Mouse (Mus musculus) kidney, embryonic 16.5 days (tissue): ENCODE data around the gene Fam126b. TPM values are rescaled to one million over a fixed set of nuclear protein-coding genes. Genes with fewer than 3 reads are reported as not detected.
"Not testable (repeated sequence)": the region's sequence is repeated elsewhere in the genome, so short reads cannot be mapped to it uniquely, and the experiment has no call there.

ENCODE experiments used
- ATAC-seq: fragments of 200-750 bp; cut with Nextera tagmentation; 2 replicates; pipeline ENCODE4 v1.8.0; 2017; ENCODE audit warnings: moderate TSS enrichment; ENCODE audit not compliant: low FRiP score, low TSS enrichment
- H3K27ac ChIP-seq: fragments of 300-500 bp; sonication (generic); 2 replicates; pipeline ENCODE4 v1.5.1; 2014; ENCODE audit warnings: low read length
- H3K27me3 ChIP-seq: fragments of 300-500 bp; sonication (generic); 2 replicates; pipeline ENCODE4 v1.6.1; 2014; ENCODE audit warnings: low read length, control low read depth, mixed read lengths; ENCODE audit not compliant: insufficient read depth
- H3K36me3 ChIP-seq: fragments of 300-500 bp; sonication (generic); 2 replicates; pipeline ENCODE4 v1.6.1; 2014; ENCODE audit warnings: low read length, control low read depth, mixed read lengths; ENCODE audit not compliant: insufficient read depth
- H3K4me1 ChIP-seq: fragments of 300-500 bp; sonication (generic); 2 replicates; pipeline ENCODE4 v1.6.1; 2014; ENCODE audit warnings: low read length, control low read depth, mixed read lengths; ENCODE audit not compliant: insufficient read depth
- H3K4me2 ChIP-seq: fragments of 300-500 bp; sonication (generic); replicated peaks from 2 replicates; pipeline ENCODE4 v1.6.1; 2014; ENCODE audit warnings: low read depth, low read length
- H3K4me3 ChIP-seq: fragments of 300-500 bp; sonication (generic); 2 replicates; pipeline ENCODE4 v1.5.1; 2014; ENCODE audit warnings: mild to moderate bottlenecking, low read length
- H3K9ac ChIP-seq: fragments of 300-500 bp; sonication (generic); replicated peaks from 2 replicates; pipeline ENCODE4 v1.6.1; 2014; ENCODE audit warnings: low read length
- H3K9me3 ChIP-seq: fragments of 300-500 bp; sonication (generic); 2 replicates; pipeline ENCODE4 v1.6.1; 2016; ENCODE audit warnings: low read length, control low read depth
- WGBS: fragments of 180-500 bp; shearing (Covaris S2); extraction: QIAGEN DNeasy Blood & Tissue Kit; methylation state at CpG from one replicate; pipeline ENCODE4 v1.1.7; 2014; 5-methylcytosine and 5-hydroxymethylcytosine counted together
- polyA plus RNA-seq: library from polyadenylated mRNA; unstranded; fragments of >200 nt; fragmentation: Nextera tagmentation; extraction: Ambion mirVana; gene quantifications from 2 replicates; pipeline ENCODE4 v1.2.1, GENCODE M21; 2015

Fam126b gene
- polyA plus RNA-seq, 1 experiment from 2014 or later, result 10.1 TPM

- Histone ChIP-seq H3K4me2 (no peak overlapping the region), H3K4me1 (no peaks in the 10 kb centered on the region), H3K9ac (no peak overlapping the region), H3K27ac (no peak overlapping the region), H3K36me3 (no peaks in the 10 kb centered on the region), H3K4me3 (no peak overlapping the region), H3K27me3 (no peaks in the 10 kb centered on the region), H3K9me3 (no peaks in the 10 kb centered on the region)
- ATAC-seq, result no peak
- WGBS, result 61% methylated on average over 3 of the region's 3 CpGs
These were observed 28.3 kb upstream of the Fam126b start for GRCm38 (mm10) chr1:58614424-58614823.

GRCm38 (mm10) chr1:58613786-58614185 lies 27.7 kb upstream of the Fam126b start:
- H3K9ac ChIP-seq, result no peak overlapping the region
- no peaks in the 10 kb centered on the region for H3K36me3 ChIP-seq
- no peaks in the 10 kb centered on the region for H3K27me3 ChIP-seq
- WGBS, result 82% methylated on average over 6 of the region's 6 CpGs
- no peak for ATAC-seq
- H3K4me1 ChIP-seq, result no peaks in the 10 kb centered on the region
- no peak overlapping the region for H3K4me2 ChIP-seq
- H3K27ac ChIP-seq, result no peak overlapping the region
- no peak overlapping the region for H3K4me3 ChIP-seq
- no peaks in the 10 kb centered on the region for H3K9me3 ChIP-seq

- H3K36me3 ChIP-seq, result no peaks in the 10 kb centered on the region
- 40% methylated on average over 1 of the region's 1 CpGs for WGBS
- H3K4me1 ChIP-seq, result no peaks in the 10 kb centered on the region
- no peak overlapping the region for H3K9ac ChIP-seq
- peaks cover 3% of the 10 kb centered on the region; the same call in 1 of the 2 replicates for H3K9me3 ChIP-seq
- no peak overlapping the region for H3K4me3 ChIP-seq
- no peak for ATAC-seq
- no peak overlapping the region for H3K4me2 ChIP-seq
- no peak overlapping the region for H3K27ac ChIP-seq
- no peaks in the 10 kb centered on the region for H3K27me3 ChIP-seq
These were observed 24.5 kb upstream of the Fam126b start for GRCm38 (mm10) chr1:58610611-58611010.

GRCm38 (mm10) chr1:58610166-58610565 lies 24.0 kb upstream of the Fam126b start:
- no peak overlapping the region for H3K4me2 ChIP-seq
- H3K36me3 ChIP-seq, result no peaks in the 10 kb centered on the region
- no peak overlapping the region for H3K27ac ChIP-seq
- no peak overlapping the region for H3K9ac ChIP-seq
- no peak overlapping the region for H3K4me3 ChIP-seq
- ATAC-seq, result no peak
- WGBS, result 81% methylated on average over 1 of the region's 1 CpGs
- no peaks in the 10 kb centered on the region for H3K4me1 ChIP-seq
- H3K9me3 ChIP-seq, result peaks cover 3% of the 10 kb centered on the region; the same call in 1 of the 2 replicates
- H3K27me3 ChIP-seq, result no peaks in the 10 kb centered on the region

- H3K4me2 ChIP-seq, H3K9ac ChIP-seq, H3K9me3 ChIP-seq, H3K4me1 ChIP-seq, H3K4me3 ChIP-seq, ATAC-seq, H3K27me3 ChIP-seq, H3K36me3 ChIP-seq, H3K27ac ChIP-seq: not testable (repeated sequence)
- 84% methylated on average over 5 of the region's 5 CpGs for WGBS
These were observed 23.5 kb upstream of the Fam126b start for GRCm38 (mm10) chr1:58609591-58609990.

GRCm38 (mm10) chr1:58603738-58604137 lies 17.6 kb upstream of the Fam126b start:
- 61% methylated on average over 4 of the region's 4 CpGs for WGBS
- Histone ChIP-seq H3K27ac (no peak overlapping the region), H3K4me3 (no peak overlapping the region), H3K9ac (no peak overlapping the region), H3K9me3 (peaks cover 3% of the 10 kb centered on the region; the same call in 1 of the 2 replicates), H3K4me1 (no peaks in the 10 kb centered on the region), H3K36me3 (no peaks in the 10 kb centered on the region), H3K4me2 (no peak overlapping the region), H3K27me3 (no peaks in the 10 kb centered on the region)
- ATAC-seq, result no peak

GRCm38 (mm10) chr1:58602681-58603080 lies 16.6 kb upstream of the Fam126b start:
- 75% methylated on average over 4 of the region's 4 CpGs for WGBS
- H3K9me3 ChIP-seq, result no peaks in the 10 kb centered on the region; the same call in 1 of the 2 replicates
- no peaks in the 10 kb centered on the region for H3K27me3 ChIP-seq
- no peak overlapping the region for H3K27ac ChIP-seq
- no peaks in the 10 kb centered on the region for H3K4me1 ChIP-seq
- H3K4me3 ChIP-seq, result no peak overlapping the region
- H3K4me2 ChIP-seq, result no peak overlapping the region
- H3K36me3 ChIP-seq, result no peaks in the 10 kb centered on the region
- no peak for ATAC-seq
- no peak overlapping the region for H3K9ac ChIP-seq

GRCm38 (mm10) chr1:58587491-58587890 lies 1.4 kb upstream of the Fam126b start:
- Histone ChIP-seq H3K9me3 (no peaks in the 10 kb centered on the region), H3K4me1 (peaks cover 10% of the 10 kb centered on the region; the same call in 1 of the 2 replicates), H3K36me3 (peaks cover 7% of the 10 kb centered on the region), H3K4me3 (no peak overlapping the region), H3K27me3 (no peaks in the 10 kb centered on the region), H3K27ac (no peak overlapping the region), H3K9ac (no peak overlapping the region), H3K4me2 (peak overlapping the region; percentile 64)
- no peak for ATAC-seq
- WGBS, result 86% methylated on average over 1 of the region's 1 CpGs

- H3K36me3 ChIP-seq, result no peaks in the 10 kb centered on the region
- peaks cover 10% of the 10 kb centered on the region; the same call in 1 of the 2 replicates for H3K4me1 ChIP-seq
- H3K27me3 ChIP-seq, result no peaks in the 10 kb centered on the region
- H3K4me3 ChIP-seq, result peak overlapping the region; percentile 67
- H3K9me3 ChIP-seq, result no peaks in the 10 kb centered on the region
- H3K27ac ChIP-seq, result no peak overlapping the region
- peak overlapping the region; percentile 92 for H3K9ac ChIP-seq
- peak; percentile 82 for ATAC-seq
- 5% methylated on average over 36 of the region's 36 CpGs for WGBS
- peak overlapping the region; percentile 60 for H3K4me2 ChIP-seq
These were observed 551 bp downstream of the Fam126b start for GRCm38 (mm10) chr1:58585373-58586170.

GRCm38 (mm10) chr1:58584271-58584670 lies 1.9 kb downstream of the Fam126b start:
- Histone ChIP-seq H3K27ac (no peak overlapping the region), H3K27me3 (no peaks in the 10 kb centered on the region), H3K4me1 (peaks cover 10% of the 10 kb centered on the region; the same call in 1 of the 2 replicates), H3K9me3 (no peaks in the 10 kb centered on the region), H3K36me3 (no peaks in the 10 kb centered on the region), H3K4me2 (no peak overlapping the region), H3K9ac (no peak overlapping the region), H3K4me3 (no peak overlapping the region)
- no peak for ATAC-seq
- 78% methylated on average over 1 of the region's 1 CpGs for WGBS
